Mouse (Mus musculus): Measurements from ENCODE around the gene Nubp2.

- TF ChIP-seq CTCF (IDR thresholded peaks at IDR 0.05; ENCODE audit: low read depth, low read length) = no peak
- peak; percentile 65 for TF ChIP-seq POLR2A (IDR thresholded peaks at IDR 0.05; ENCODE audit: insufficient read depth, low read length)
Measured at GRCm38 (mm10) chr17:24886134-24886931, at the start of gene Nubp2, which contains the start of gene Spsb3.

Data from ES-Bruce4 (cell line).